Mouse (Mus musculus) midbrain, embryonic 14.5 days (tissue): Measurements from ENCODE around the gene 4930539E08Rik. TPM values are rescaled to one million over a fixed set of nuclear protein-coding genes. Genes with fewer than 3 reads are reported as not detected.
A peak's percentile ranks its signal among the peaks of the same experiment; 100 is the strongest.

Experiments used
- ATAC-seq: fragments of 200-750 bp; cut with Nextera tagmentation; 2 replicates; pipeline ENCODE4 v1.8.0; 2017; ENCODE audit warnings: moderate number of reproducible peaks, moderate library complexity; ENCODE audit not compliant: low FRiP score, low TSS enrichment
- DNase-seq: peaks from one replicate; pipeline ENCODE4 v3.0.0-alpha.2; 2015
- H3K27ac ChIP-seq: fragments of 300-500 bp; sonication (generic); replicated peaks from 2 replicates; pipeline ENCODE4 v1.5.1; 2014; ENCODE audit warnings: mild to moderate bottlenecking, low read depth, low read length, moderate library complexity
- H3K27me3 ChIP-seq: fragments of 300-500 bp; sonication (generic); 2 replicates; pipeline ENCODE4 v1.6.1; 2014; ENCODE audit warnings: low read length, control low read depth, mixed read lengths; ENCODE audit not compliant: control insufficient read depth, insufficient read depth
- H3K36me3 ChIP-seq: fragments of 300-500 bp; sonication (generic); 2 replicates; pipeline ENCODE4 v1.6.1; 2014; ENCODE audit warnings: low read length, control low read depth; ENCODE audit not compliant: control insufficient read depth, insufficient read depth
- H3K4me1 ChIP-seq: fragments of 300-500 bp; sonication (generic); 2 replicates; pipeline ENCODE4 v1.6.1; 2014; ENCODE audit warnings: mild to moderate bottlenecking, antibody characterized with exemption, low read length, control low read depth; ENCODE audit not compliant: control insufficient read depth, insufficient read depth
- H3K4me2 ChIP-seq: fragments of 300-500 bp; sonication (generic); 2 replicates; pipeline ENCODE4 v1.6.1; 2014; ENCODE audit warnings: mild to moderate bottlenecking, low read length, moderate library complexity
- H3K4me3 ChIP-seq: fragments of 300-500 bp; sonication (generic); replicated peaks from 2 replicates; pipeline ENCODE4 v1.5.1; 2014; ENCODE audit warnings: low read depth, low read length
- H3K9ac ChIP-seq: fragments of 300-500 bp; sonication (generic); replicated peaks from 2 replicates; pipeline ENCODE4 v1.6.1; 2014; ENCODE audit warnings: mild to moderate bottlenecking, low read length, moderate library complexity
- H3K9me3 ChIP-seq: fragments of 300-500 bp; sonication (generic); 2 replicates; pipeline ENCODE4 v1.6.1; 2016; ENCODE audit warnings: low read length, control low read depth, mixed read lengths; ENCODE audit not compliant: control insufficient read depth
- WGBS: fragments of 180-500 bp; shearing (Covaris S2); extraction: QIAGEN DNeasy Blood & Tissue Kit; methylation state at CpG from one replicate; pipeline ENCODE4 v1.1.7; 2014; 5-methylcytosine and 5-hydroxymethylcytosine counted together
- polyA plus RNA-seq: library from polyadenylated mRNA; unstranded; fragments of >200 nt; fragmentation: Nextera tagmentation; extraction: Ambion mirVana; gene quantifications from 2 replicates; pipeline ENCODE4 v1.2.1, GENCODE M21; 2014

Gene 4930539E08Rik
- polyA plus RNA-seq, 1 experiment from 2014 or later: 1.2 TPM

DNA sequence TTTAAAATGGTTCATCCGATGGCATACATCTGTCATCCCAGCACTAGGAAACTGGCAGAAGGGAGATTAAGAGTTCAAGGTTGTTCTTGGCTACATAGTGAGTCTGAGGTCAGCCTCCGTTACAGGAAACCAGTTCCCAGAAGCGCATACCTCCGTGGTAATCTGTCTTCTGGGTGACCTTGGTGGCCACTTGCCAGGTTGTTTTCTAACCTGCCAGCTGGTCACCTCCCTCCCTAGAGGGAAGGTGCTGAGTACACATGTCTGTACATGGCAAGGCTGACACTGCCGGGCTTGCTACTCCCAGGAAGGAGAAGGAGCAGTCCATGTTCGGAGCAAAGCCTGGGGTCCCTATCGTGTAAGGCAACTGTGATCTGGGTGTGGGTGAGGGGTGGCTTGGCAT, 40.3 kb downstream of the 4930539E08Rik start:
- Histone ChIP-seq H3K36me3 (no peaks in the 10 kb centered on the region), H3K9ac (no peak overlapping the region), H3K9me3 (no peaks in the 10 kb centered on the region), H3K27ac (no peak overlapping the region), H3K4me3 (no peak overlapping the region), H3K27me3 (no peaks in the 10 kb centered on the region), H3K4me1 (peaks cover 5% of the 10 kb centered on the region; the same call in 1 of the 2 replicates), H3K4me2 (no peak overlapping the region)
- ATAC-seq: no peak
- 77% methylated on average over 7 of the region's 7 CpGs for WGBS
- DNase-seq: no peak

DNA sequence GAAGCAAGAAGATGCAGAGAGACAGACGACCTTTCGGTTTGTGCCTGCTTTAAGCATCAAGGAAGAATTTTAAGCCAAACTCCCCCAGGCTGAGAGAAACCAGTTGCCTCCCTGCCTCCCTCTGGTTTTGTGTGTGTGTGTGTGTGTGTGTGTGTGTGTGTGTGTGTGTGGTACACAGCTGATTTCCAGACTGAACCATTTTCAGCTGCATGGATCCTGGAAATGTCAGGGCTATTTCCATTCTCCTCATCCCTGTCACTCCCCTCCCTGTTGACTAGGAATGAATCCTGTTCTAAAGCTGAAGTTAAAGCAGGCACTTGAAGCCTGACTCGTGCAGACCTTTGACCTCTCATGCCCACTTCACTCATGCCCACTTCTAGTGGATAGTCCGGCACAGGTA, 40.9 kb downstream of the 4930539E08Rik start:
- ATAC-seq (no peak), DNase-seq (no peak)
- H3K27ac ChIP-seq: no peak overlapping the region
- WGBS: 88% methylated on average over 4 of the region's 4 CpGs
- peaks cover 10% of the 10 kb centered on the region; the same call in 1 of the 2 replicates for H3K4me1 ChIP-seq
- H3K9ac ChIP-seq: no peak overlapping the region
- H3K9me3 ChIP-seq: no peaks in the 10 kb centered on the region
- no peaks in the 10 kb centered on the region for H3K36me3 ChIP-seq
- no peak overlapping the region for H3K4me2 ChIP-seq
- no peak overlapping the region for H3K4me3 ChIP-seq
- H3K27me3 ChIP-seq: no peaks in the 10 kb centered on the region

DNA sequence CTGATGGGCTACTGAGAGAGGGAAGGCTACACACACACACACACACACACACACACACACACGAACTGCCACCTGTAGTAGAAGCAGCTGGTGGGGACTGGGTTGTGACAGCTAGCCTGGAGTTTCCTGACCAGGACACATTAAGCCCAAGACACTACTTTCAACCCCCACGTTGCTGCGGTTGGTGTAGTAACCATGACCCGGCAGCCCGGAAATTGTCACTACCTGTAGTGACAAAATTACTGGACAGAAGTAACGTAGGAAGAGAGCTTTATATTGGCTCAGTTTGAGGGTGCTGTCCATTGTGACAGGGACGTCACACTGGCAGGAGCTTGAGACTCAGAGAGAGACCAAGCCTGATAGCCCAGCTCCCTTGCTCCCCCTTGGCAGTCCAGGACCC, 42.8 kb downstream of the 4930539E08Rik start:
- peaks cover 18% of the 10 kb centered on the region; the same call in 1 of the 2 replicates for H3K4me1 ChIP-seq
- H3K4me2 ChIP-seq: no peak overlapping the region
- H3K27me3 ChIP-seq: no peaks in the 10 kb centered on the region
- no peak for ATAC-seq
- no peak overlapping the region for H3K27ac ChIP-seq
- no peak overlapping the region for H3K4me3 ChIP-seq
- no peak overlapping the region for H3K9ac ChIP-seq
- no peak for DNase-seq
- H3K36me3 ChIP-seq: no peaks in the 10 kb centered on the region
- 89% methylated on average over 7 of the region's 7 CpGs for WGBS
- H3K9me3 ChIP-seq: no peaks in the 10 kb centered on the region

DNA sequence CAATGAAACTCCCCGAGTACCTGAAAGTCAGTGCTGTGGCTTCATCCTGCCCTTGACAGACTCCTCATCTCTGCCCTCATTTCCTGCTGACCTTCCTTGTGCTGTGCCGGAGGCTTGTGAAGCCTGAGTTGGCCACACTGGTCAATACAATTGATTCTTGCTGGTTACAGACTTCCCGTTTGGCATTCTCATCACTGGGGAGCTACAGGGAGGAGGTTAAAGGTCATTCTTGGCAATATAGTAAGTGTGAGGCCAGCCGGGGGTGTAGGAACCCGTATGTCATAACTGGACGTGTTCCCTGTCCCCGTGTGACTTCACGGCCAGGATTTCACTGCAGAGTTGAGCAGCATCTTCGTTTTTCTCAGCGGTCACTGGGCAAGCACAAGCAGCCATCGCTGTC, 43.3 kb downstream of the 4930539E08Rik start:
- Histone ChIP-seq H3K4me3 (no peak overlapping the region), H3K36me3 (no peaks in the 10 kb centered on the region), H3K27ac (no peak overlapping the region), H3K4me2 (no peak overlapping the region), H3K4me1 (peaks cover 18% of the 10 kb centered on the region; the same call in 1 of the 2 replicates), H3K9me3 (no peaks in the 10 kb centered on the region), H3K9ac (no peak overlapping the region), H3K27me3 (no peaks in the 10 kb centered on the region)
- no peak for DNase-seq
- WGBS: 80% methylated on average over 11 of the region's 11 CpGs
- ATAC-seq: no peak

DNA sequence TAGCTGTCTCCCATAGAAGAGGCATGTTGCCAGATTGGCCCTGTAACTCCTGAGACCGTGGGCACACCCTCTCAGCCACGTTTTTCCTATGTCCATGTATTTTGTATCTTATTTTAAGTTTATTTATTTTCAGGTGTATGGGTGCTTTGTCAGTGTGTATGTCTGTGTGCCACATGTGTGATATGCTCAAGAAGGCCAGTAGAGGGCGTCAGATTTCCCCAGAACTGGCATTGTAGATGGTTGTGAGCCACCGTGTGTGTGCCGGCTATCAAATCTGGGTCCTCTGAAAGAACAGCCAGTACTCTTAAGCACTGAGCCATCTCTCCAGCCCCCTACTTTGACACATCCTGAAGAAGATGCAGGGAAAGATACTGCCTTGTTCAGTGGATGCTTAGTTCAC, 44.7 kb downstream of the 4930539E08Rik start:
- H3K4me1 ChIP-seq: peaks cover 18% of the 10 kb centered on the region; the same call in 1 of the 2 replicates
- ATAC-seq (no peak), DNase-seq (no peak)
- no peaks in the 10 kb centered on the region for H3K36me3 ChIP-seq
- no peaks in the 10 kb centered on the region for H3K9me3 ChIP-seq
- no peak overlapping the region for H3K4me3 ChIP-seq
- H3K27me3 ChIP-seq: no peaks in the 10 kb centered on the region
- H3K9ac ChIP-seq: no peak overlapping the region
- no peak overlapping the region for H3K4me2 ChIP-seq
- 71% methylated on average over 5 of the region's 5 CpGs for WGBS
- peak overlapping the region; percentile 91 for H3K27ac ChIP-seq

DNA sequence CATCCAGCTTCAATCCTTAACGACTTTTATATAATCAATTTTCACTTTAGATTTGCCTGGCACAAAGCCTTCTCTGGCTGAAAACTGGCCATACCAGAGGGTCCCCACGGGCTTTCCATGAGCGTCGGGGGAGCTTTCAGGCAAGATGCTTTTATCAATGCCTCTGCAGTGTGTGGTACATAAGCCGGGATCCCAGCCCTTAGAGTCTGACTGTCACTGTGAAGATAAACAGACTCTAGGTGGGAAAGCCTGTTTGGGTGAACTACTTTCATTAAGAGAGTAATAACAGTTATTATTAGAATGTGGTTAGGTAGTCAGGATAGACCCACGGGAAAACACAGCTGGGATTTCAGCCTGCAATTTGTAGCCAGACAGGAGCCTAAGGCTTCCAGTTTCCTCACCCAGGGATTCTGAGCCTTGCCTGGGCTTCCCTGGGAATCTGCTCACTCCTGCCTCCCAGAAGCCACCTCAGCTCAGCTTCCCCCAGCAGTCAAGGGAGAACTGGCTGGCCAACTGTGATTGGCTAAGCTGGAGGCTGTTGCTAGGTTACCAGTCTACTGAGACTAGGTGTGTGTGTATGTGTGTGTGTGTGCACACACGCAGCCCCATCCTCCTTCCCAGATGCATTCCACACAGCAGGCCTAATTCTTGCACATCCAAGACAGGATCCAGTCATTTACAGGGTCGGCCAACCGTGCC, 45.6 kb downstream of the 4930539E08Rik start:
- no peak overlapping the region for H3K9ac ChIP-seq
- no peaks in the 10 kb centered on the region for H3K9me3 ChIP-seq
- H3K4me3 ChIP-seq: no peak overlapping the region
- H3K4me1 ChIP-seq: peaks cover 18% of the 10 kb centered on the region; the same call in 1 of the 2 replicates
- ATAC-seq (peak; percentile 92), DNase-seq (peak; percentile 90)
- WGBS: 46% methylated on average over 9 of the region's 9 CpGs
- H3K27ac ChIP-seq: peak overlapping the region; percentile 91
- H3K36me3 ChIP-seq: no peaks in the 10 kb centered on the region
- no peaks in the 10 kb centered on the region for H3K27me3 ChIP-seq
- H3K4me2 ChIP-seq: no peak overlapping the region

- H3K36me3 ChIP-seq: no peaks in the 10 kb centered on the region
- no peak overlapping the region for H3K4me3 ChIP-seq
- H3K27ac ChIP-seq: no peak overlapping the region
- H3K9ac ChIP-seq: no peak overlapping the region
- 92% methylated on average over 4 of the region's 4 CpGs for WGBS
- no peak for ATAC-seq
- H3K27me3 ChIP-seq: no peaks in the 10 kb centered on the region
- peaks cover 18% of the 10 kb centered on the region; the same call in 1 of the 2 replicates for H3K4me1 ChIP-seq
- H3K9me3 ChIP-seq: no peaks in the 10 kb centered on the region
- no peak for DNase-seq
- H3K4me2 ChIP-seq: no peak overlapping the region
Measured at GRCm38 (mm10) chr17:28867381-28867780, 47.7 kb downstream of the 4930539E08Rik start.

DNA sequence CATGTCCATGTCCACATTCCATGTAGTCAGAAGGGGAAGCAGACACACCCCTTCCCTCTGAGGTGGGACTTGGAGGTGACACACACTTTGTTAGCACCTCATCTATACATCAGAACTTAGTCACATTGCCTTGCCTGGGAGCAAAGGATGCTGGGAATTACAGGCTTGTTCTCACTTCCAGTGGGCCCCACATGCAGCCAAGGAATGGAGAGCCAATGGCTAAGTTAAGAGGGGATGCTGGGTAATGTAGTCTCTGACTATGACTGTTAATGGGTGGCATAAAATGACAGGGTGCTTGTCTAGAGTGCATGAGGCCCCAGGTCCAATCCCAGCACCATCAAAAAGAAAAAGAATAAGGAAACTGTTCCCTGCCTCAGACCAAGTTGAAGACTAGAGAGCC, 48.2 kb downstream of the 4930539E08Rik start:
- H3K27ac ChIP-seq: no peak overlapping the region
- no peak for DNase-seq
- H3K9ac ChIP-seq: no peak overlapping the region
- no peak overlapping the region for H3K4me2 ChIP-seq
- H3K9me3 ChIP-seq: no peaks in the 10 kb centered on the region
- ATAC-seq: no peak
- no peaks in the 10 kb centered on the region for H3K36me3 ChIP-seq
- no peak overlapping the region for H3K4me3 ChIP-seq
- peaks cover 18% of the 10 kb centered on the region; the same call in 1 of the 2 replicates for H3K4me1 ChIP-seq
- no peaks in the 10 kb centered on the region for H3K27me3 ChIP-seq

DNA sequence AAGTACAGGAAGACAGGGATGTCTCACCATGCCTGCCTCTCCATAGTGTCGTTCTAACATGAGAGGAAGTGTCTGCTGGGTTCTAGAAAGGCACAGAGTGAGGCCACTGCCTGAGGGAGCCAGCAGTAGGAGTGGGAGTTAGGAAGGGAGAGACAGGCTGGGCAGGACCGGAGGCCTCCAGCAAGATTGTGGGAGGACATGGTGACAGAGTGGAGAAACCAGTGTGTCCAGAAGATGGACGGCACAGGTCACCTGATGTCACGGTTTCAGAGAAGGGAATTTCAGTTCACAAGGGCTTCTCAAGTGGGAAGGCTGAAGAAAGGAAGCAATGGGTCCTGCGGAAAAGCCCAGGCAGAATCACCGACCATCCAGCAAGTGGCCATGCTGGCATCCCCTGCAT, 50.7 kb downstream of the 4930539E08Rik start:
- Histone ChIP-seq H3K27ac (no peak overlapping the region), H3K4me1 (peaks cover 10% of the 10 kb centered on the region; the same call in 1 of the 2 replicates), H3K4me3 (no peak overlapping the region), H3K9me3 (no peaks in the 10 kb centered on the region), H3K27me3 (no peaks in the 10 kb centered on the region), H3K4me2 (no peak overlapping the region), H3K36me3 (no peaks in the 10 kb centered on the region), H3K9ac (no peak overlapping the region)
- DNase-seq (no peak), ATAC-seq (no peak)
- 91% methylated on average over 6 of the region's 6 CpGs for WGBS
